8 mouse cellular contexts compared by ENCODE assay signal in the genomic region with DNA sequence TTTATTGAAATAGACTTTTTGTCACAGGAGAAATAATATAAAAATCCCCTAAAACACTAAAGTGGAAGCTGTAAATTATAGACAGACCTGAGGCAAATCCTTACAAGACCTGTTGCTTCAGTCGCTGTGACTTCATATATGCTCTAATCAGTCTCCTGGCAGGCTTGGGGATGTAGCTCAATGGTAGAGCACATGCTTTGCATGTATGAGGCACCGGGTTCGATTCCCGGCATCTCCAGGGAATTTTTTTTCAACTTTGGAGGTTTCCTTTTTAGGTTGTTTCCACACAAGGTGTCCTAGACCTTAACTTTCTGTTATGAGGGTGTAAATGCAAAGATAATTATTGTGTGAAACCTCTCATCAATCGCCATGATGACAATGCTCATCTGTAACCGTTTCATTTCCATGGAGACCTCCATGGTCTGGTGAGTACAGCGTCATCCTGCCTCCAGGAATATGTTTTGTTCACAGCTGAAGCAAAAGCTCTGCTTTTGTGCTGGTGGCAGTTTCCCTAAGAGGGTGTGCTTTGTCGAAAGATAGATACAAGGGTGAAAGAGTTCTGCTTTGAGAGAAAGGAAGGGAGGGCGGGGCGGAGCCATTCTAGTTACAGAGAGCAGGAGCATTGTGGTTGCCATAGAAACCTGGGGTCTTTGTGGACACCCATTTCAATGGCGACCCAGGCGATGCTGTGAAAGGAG. TPM values are rescaled to one million over a fixed set of nuclear protein-coding genes. Genes with fewer than 3 reads are reported as not detected.
DNase-seq lines count a peak whose midpoint lies in the region.
"Had no signal": no experiment of that assay in that cellular context is flagged by ENCODE, and none has a peak within 500 bp of the region (broad histone marks: within the 10 kb centered on the region; RNA-seq: fewer than 3 reads in every experiment).

A gene (plus strand): TSS at position 644 of the 698 bp plus-strand sequence.

- WGBS in heart, embryonic 10.5 days: 53% methylated on average over 12 of the region's 12 CpGs

- H3K36me3 ChIP-seq in heart, embryonic 10.5 days: no peaks in the 10 kb centered on the region

- H3K27ac ChIP-seq in heart, embryonic 10.5 days: no peak within 1 kb of the TSS
- H3K27ac ChIP-seq: macrophage had no signal

- H3K4me3 ChIP-seq in heart, embryonic 10.5 days: no peak within 1 kb of the TSS

- H3K27me3 ChIP-seq in heart, embryonic 10.5 days (ENCODE audit: insufficient read depth, poor library complexity, severe bottlenecking): no peaks in the 10 kb centered on the region

- no peak for DNase-seq in adrenal gland, adult 8-10 months
- peak; percentile 71 to 73 for DNase-seq in cerebellum, postnatal 10 days
- peak; percentile 51 to 78 for DNase-seq in frontal cortex, postnatal 14 days (ENCODE audit: low spot score in 2 of 2)
- peak; percentile 71 to 83 for DNase-seq in left cerebral cortex, postnatal 25 days (ENCODE audit: low spot score in 2 of 2)
- DNase-seq in right cerebral cortex, postnatal 14 days: peak; percentile 48
- no peak for DNase-seq in heart, embryonic 10.5 days (ENCODE audit: low spot score)
- DNase-seq in ovary, postnatal 14 days (ENCODE audit: low spot score): no peak

- H3K4me1 ChIP-seq in heart, embryonic 10.5 days: no peaks in the 10 kb centered on the region

- H3K9me3 ChIP-seq in heart, embryonic 10.5 days: no peaks in the 10 kb centered on the region

- intact Hi-C loops in left cerebral cortex, postnatal 25 days (cut with DNase I): loop anchor here (10.0 kb wide), 1 partner anchor 424 kb away; no protein-coding TSS in a partner anchor

RNA-seq across cellular contexts. Expression of the gene that starts here (rescaled TPM):
- total RNA-seq in adrenal gland, adult 8-10 months (2022): 10 to 100 TPM; 26.8 to 52.9 (median 37.0) TPM
- 100 to 1,000 TPM; 146 to 155 TPM for total RNA-seq in left cerebral cortex, postnatal 25 days (2021)
- polyA plus RNA-seq in heart, embryonic 10.5 days (2016; fragmentation: Nextera tagmentation; extraction: Ambion mirVana): 1.9 and 3.7 TPM in 2 replicates
- polyA plus RNA-seq: macrophage had no signal

Comparison
In these comparisons a context has a peak if more than half of its experiments do, and no peak if none do; other contexts are left out.
1. DNase-seq: peak in cerebellum, postnatal 10 days (2 of 2), frontal cortex, postnatal 14 days (2 of 2), left cerebral cortex, postnatal 25 days (2 of 2) and right cerebral cortex, postnatal 14 days (single experiment); none in adrenal gland, adult 8-10 months (single experiment), heart, embryonic 10.5 days (single experiment) and ovary, postnatal 14 days (single experiment).